Mouse (Mus musculus) cerebellum, postnatal 14 days (tissue): Measurements from ENCODE around the gene Depdc7.

Experiments used
- DNase-seq, 2 experiments: peaks; one replicate each; pipeline ENCODE4 v3.0.0; 2021; ENCODE audit warnings: mixed read lengths in 2 of 2

The Depdc7 gene

GRCm38 (mm10) chr2:104714254-104714691, 28.4 kb downstream of the Depdc7 start:
- DNase-seq = peak; percentile 75 to 80

DNA sequence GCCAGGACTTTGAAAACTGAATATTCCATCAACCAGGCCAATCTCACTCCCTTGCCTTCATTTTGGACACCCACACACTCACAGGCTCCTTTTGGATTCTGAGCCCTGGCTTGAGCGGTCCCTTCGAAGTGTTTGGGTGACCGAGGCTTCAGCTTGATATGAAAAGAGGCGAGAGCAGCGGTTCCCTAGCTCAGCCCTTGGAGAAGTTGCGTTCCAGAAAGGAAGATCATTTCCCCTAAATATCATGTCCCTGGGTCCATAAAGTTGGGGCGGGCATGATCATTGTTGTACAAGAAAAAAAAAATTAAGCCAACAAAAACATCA, 30.2 kb downstream of the Depdc7 start:
- no peak for DNase-seq

DNA sequence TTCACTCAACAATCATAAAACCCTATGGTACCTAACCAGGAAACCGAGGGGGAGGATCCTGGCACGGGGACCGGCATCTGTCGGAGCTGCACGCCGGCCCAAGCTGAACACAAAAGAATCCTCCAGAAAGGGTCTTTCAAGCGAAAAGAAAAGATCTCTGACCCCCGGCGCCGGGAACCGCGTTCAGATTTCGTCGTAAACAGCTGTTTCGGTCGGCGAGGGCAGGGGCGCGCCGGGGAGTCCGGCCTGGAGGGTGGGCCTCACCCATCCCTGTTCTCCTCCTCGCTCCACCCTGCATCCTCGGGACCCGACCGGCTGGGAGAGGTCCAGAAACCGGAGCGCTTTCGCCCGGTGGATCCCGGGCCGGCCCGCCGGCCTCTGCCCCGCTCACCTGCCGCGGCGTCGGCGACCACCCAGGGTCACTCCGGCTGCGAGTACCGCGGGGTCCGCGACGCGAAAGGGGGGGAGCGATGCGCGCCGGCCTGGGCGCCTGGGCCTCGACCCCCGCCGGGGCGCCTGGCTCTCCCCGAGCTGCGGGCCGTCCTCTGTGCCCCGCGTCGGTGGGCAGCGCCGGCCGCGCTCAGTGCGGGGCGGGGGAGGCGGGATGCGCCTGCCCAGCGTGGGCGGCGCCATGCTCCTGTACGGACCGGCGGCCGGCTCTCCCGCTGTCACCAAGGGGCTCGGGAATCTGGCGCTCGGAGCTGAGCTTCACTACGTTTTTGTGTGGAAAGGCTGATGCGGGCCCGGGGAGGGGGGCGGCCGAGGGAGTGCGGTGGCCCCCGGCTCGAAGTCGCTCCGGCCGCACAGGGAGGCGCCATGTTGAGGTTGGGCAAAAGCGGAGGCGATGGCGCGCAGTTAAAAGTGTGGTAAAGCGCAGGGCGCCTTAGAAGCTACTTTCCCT, 30.8 kb downstream of the Depdc7 start, which contains the start of gene Tcp11l1:
Tcp11l1 (minus strand) TSS at position 585 of the 901 bp plus-strand sequence.
- peak; percentile 77 to 83 for DNase-seq

- no peak for DNase-seq
These were observed 31.9 kb downstream of the Depdc7 start for GRCm38 (mm10) chr2:104710670-104711370.

DNA sequence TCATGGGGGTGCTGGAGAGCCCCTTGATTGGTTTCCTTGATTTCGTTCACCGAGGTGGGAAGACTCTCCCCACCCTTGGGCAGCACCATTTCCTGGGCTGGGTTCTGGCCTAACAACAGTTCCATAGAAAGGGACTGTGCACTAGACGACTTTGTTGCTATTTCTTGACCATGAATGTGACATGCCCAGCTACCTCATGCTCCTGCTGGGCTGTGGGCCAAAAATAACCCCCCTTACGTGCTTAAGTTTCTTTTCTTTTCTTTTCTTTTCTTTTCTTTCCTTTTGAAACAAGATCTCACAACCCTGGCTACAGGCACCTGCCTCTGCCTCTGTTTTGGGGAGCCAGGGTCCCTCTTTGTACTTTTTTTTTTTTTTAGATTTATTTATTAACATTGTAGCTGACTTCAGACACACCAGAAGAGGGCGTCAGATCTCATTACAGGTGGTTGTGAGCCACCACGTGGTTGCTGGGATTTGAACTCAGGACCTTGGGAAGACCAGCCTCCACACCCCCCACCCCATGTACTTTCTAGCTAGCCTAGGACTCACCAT, 32.8 kb downstream of the Depdc7 start:
- peak in 1 of 2 experiments; percentile 20 for DNase-seq

GRCm38 (mm10) chr2:104704355-104704754, 38.3 kb downstream of the Depdc7 start:
- no peak for DNase-seq

DNA sequence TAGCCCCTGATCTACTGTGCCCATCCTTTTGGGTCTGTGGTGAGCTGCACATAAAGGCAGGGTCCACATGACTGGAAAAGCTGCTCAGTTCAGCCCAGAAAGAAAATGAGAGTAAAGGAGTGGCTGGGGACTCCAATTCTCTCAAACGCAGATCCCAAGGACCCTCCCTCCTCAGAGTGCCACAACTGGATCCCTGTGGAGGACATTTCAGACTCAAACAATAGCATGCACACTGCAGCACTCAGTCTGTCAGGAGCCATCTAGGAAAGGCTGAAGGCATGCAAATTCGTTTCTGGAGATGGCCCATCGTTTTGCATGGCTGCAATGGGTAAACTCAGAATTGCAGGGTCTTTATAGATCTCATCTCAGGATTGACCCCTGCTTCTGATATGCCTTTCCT, 39.5 kb downstream of the Depdc7 start:
- DNase-seq = no peak

- no peak for DNase-seq
These were observed 43.0 kb downstream of the Depdc7 start for GRCm38 (mm10) chr2:104699659-104700058.

DNA sequence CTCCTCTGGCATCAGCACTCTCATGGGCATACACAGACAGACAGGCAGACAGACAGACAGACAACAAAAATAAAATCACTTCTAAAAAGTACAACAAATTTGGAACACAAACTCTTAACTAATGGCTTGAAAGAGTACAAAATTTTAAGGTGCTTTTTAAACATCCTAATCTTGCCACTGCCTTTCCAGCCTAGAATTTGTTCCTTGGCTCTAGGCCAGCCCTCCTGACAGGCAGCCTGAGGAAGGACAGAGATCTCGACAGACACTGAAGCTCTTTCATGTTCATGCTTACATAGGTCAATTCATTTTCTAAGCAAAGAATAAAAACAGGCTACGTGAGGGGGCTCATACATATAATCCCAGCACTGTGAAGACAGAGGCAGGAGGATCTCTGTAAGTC, 50.1 kb downstream of the Depdc7 start:
- DNase-seq = no peak

- no peak for DNase-seq
These were observed 52.0 kb downstream of the Depdc7 start for GRCm38 (mm10) chr2:104690720-104691119.

GRCm38 (mm10) chr2:104688724-104689123, 54.0 kb downstream of the Depdc7 start:
- DNase-seq = peak in 1 of 2 experiments; percentile 34

DNA sequence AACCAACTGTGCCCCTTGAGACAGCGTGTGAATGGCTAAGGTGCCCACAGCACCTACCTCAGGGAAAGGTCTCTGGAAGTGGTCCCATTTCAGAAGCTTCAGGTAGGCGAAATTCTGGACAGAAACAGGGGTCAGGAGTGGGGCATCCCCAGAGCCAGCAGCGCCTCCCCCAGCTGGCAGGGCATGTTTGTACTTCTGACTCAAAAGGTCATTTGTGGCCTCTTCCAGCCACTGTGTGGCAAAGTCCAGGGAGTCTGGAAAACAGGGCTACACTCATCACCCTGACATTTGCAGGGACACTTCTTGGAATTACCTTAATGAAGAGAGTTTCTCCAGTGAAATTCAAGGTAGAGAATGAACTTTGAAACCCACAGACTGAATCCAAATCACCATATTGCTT, 54.4 kb downstream of the Depdc7 start:
- DNase-seq = no peak

- DNase-seq = no peak
These were observed 55.4 kb downstream of the Depdc7 start for GRCm38 (mm10) chr2:104687261-104687660.

DNA sequence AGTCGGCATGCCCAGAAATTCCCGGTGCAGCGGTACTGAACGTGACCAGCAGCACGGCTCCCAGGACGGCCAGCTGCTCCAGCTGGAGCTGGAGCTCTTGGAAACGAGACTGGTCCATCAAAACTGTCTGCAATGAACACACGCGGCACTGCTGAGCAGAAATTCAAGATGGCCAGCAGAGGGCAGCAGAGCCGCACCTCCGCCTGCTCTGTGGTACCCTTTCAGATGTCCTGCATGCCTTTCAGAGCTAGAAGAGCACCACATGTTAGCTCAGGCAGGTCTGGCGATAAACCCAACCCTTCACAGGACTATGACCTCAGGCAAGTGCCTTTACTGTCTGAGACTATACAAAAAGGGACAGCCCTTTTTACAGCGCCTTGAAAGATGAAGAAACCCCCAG, 57.3 kb downstream of the Depdc7 start:
- DNase-seq = peak; percentile 90 to 92

DNA sequence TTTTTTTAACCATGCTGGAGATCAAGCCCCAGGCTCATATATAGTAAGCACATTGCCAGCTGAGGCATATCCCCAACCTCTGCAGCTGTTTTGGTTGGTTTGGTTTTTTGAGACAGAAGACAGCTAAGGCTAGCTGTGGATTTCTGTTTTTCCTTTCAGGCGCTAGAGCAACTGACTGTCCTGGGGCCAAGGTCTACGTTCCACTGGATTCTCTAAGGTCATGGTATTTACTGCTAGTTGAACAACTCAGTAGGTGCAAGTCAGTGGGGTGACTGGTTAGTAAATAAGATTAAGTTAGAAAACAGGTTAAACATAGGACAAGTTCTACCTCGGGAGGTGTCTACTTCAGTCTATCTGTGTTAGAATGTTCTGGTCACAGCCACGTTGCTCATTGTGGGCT, 57.9 kb downstream of the Depdc7 start:
- no peak for DNase-seq

- DNase-seq = no peak
These were observed 65.4 kb downstream of the Depdc7 start for GRCm38 (mm10) chr2:104677326-104677725.
